Mouse (Mus musculus) G1E (cell line): Measurements from ENCODE around the gene Prrt3. TPM values are rescaled to one million over a fixed set of nuclear protein-coding genes. Genes with fewer than 3 reads are reported as not detected.

Source experiments
- ATAC-seq: 2 replicates; pipeline ENCODE4 v1.8.0; 2016; ENCODE audit warnings: mild to moderate bottlenecking; ENCODE audit not compliant: insufficient number of reproducible peaks, poor library complexity, low FRiP score, severe bottlenecking; ENCODE audit errors: extremely low read depth
- DNase-seq: peaks from one replicate; pipeline ENCODE4 v3.0.0; 2012; ENCODE audit warnings: low spot score
- H3K27me3 ChIP-seq: 2 replicates; pipeline ENCODE4 v1.6.1; 2012; ENCODE audit warnings: mild to moderate bottlenecking, low read length, inconsistent platforms; ENCODE audit not compliant: insufficient read depth
- H3K36me3 ChIP-seq: replicated peaks from 2 replicates; pipeline ENCODE3; 2012; ENCODE audit warnings: mild to moderate bottlenecking, inconsistent platforms
- H3K4me1 ChIP-seq: 2 replicates; pipeline ENCODE4 v1.6.1; 2012; ENCODE audit warnings: low read depth, low read length, inconsistent platforms, mixed read lengths; ENCODE audit not compliant: insufficient read depth
- H3K4me3 ChIP-seq: 2 replicates; pipeline ENCODE4 v1.5.1; 2012; ENCODE audit warnings: low read depth, mild to moderate bottlenecking, inconsistent platforms, low read length, moderate library complexity, mixed read lengths
- H3K9me3 ChIP-seq: replicated peaks from 2 replicates; pipeline ENCODE4 v1.6.1; 2012; ENCODE audit warnings: inconsistent platforms
- CTCF ChIP-seq: IDR thresholded peaks from 2 replicates; pipeline ENCODE4 v1.5.1; 2012; ENCODE audit warnings: low read depth, low read length, inconsistent platforms, mixed read lengths
- GATA1 ChIP-seq: IDR thresholded peaks from 2 replicates; pipeline ENCODE4 v1.6.1; 2012; ENCODE audit warnings: borderline replicate concordance, low read length, inconsistent platforms, mixed read lengths
- GATA2 ChIP-seq: IDR thresholded peaks from 2 replicates; pipeline ENCODE4 v1.6.1; 2012; ENCODE audit warnings: low read depth, low read length, inconsistent platforms, borderline replicate concordance
- POLR2AphosphoS5 ChIP-seq: IDR thresholded peaks from 2 replicates; pipeline ENCODE4 v1.6.1; 2012; ENCODE audit warnings: low read depth, low read length, inconsistent platforms; ENCODE audit not compliant: insufficient replicate concordance
- TAL1 ChIP-seq: conservative IDR thresholded peaks from 2 replicates; pipeline ENCODE4 v1.6.1; 2012; ENCODE audit warnings: low read depth, low read length, inconsistent platforms, mixed read lengths
- polyA plus RNA-seq: library from polyadenylated mRNA; stranded (reverse); fragments of >175 nt; gene quantifications from 2 replicates; pipeline ENCODE4 v1.2.3, GENCODE M21; 2012
- total RNA-seq, 2 experiments: library from RNA; stranded (forward) in 1 of 2; stranded (reverse) in 1 of 2; fragments of 200-1000 nt in 1 of 2; fragments of >200 nt in 1 of 2; fragmentation: Nextera tagmentation in 1 of 2; gene quantifications; 2 replicates each; pipeline ENCODE4 v1.2.3; 2014 to 2017

Gene Prrt3
- total and polyA plus RNA-seq, 3 experiments: under 0.01 TPM; not detected in 2

DNA sequence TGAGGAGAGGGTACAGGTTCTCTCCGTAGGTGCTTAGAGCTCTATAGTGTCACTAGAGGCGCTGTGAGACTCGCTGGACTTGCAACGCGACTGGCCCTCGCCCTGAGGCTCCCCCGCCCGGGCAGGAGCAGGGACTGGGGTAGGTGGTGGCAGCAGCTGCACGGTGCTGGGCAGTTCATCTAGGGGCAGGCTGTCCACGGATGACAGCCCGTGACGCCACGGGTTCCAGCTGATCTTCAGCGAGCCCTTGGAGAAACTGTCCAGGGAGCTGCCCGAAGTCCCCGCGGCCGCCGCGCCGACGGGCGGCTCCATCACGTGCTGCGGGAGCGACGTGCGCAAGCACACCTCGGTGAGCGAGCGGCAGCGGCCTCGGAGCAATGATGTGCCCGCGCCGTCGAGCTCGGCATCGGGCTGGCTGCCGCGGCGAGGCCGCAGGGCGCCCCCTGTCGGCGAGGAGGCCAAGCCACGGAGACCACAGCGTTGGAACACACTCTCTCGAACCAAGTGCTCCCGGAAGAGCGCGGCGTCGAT lies 7.4 kb downstream of the Prrt3 start:
- ATAC-seq (no peak), DNase-seq (no peak)
- Histone ChIP-seq H3K4me1 (peaks cover 5% of the 10 kb centered on the region), H3K36me3 (peaks cover 48% of the 10 kb centered on the region), H3K9me3 (peaks cover 7% of the 10 kb centered on the region), H3K4me3 (peak overlapping the region; percentile 11; the same call in 1 of the 2 replicates), H3K27me3 (peaks cover 30% of the 10 kb centered on the region)
- TF ChIP-seq POLR2AphosphoS5 (no peak), GATA2 (no peak), CTCF (no peak), TAL1 (no peak), GATA1 (no peak)

DNA sequence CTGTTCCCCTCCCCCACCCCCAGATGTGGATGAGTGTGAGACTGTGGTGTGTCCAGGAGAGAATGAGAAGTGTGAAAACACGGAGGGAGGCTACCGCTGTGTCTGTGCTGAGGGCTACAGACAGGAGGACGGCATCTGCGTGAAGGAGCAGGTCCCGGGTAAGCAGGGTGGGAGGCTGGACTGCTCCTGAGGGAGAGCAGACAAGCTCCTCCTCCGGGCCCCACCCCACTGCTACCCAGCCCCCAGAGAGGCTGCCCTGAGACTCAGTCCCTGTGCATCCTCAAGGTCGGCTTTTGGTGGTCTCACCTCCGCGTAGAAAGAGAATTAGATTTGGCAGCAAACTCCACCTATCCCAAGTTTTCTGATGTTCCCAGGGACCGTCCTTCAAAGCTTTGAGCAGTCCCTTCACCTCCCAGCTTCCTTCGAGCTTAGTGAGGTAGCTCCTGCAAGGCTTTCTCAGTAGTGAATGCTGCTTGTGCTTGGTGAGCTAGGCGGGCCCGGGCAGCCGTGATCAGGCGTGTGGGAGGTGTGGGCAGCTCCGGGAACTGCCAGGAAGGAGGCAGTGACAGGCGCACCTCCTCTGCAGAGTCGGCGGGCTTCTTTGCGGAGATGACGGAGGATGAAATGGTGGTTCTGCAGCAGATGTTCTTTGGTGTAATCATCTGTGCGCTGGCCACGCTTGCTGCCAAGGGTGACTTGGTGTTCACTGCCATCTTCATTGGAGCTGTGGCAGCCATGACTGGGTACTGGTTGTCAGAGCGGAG lies 9.4 kb downstream of the Prrt3 start:
- H3K4me1 ChIP-seq: peaks cover 12% of the 10 kb centered on the region
- DNase-seq (no peak), ATAC-seq (no peak)
- peaks cover 66% of the 10 kb centered on the region for H3K36me3 ChIP-seq
- H3K9me3 ChIP-seq: peaks cover 7% of the 10 kb centered on the region
- H3K4me3 ChIP-seq: no peak overlapping the region
- peaks cover 13% of the 10 kb centered on the region for H3K27me3 ChIP-seq
- no peak for TF ChIP-seq CTCF
- TF ChIP-seq TAL1: no peak
- no peak for TF ChIP-seq GATA2
- no peak for TF ChIP-seq POLR2AphosphoS5
- TF ChIP-seq GATA1: no peak

- Histone ChIP-seq H3K4me1 (peaks cover 30% of the 10 kb centered on the region), H3K27me3 (no peaks in the 10 kb centered on the region), H3K36me3 (peaks cover 80% of the 10 kb centered on the region), H3K4me3 (no peak overlapping the region), H3K9me3 (peaks cover 3% of the 10 kb centered on the region)
- ATAC-seq: no peak
- no peak for DNase-seq
- TF ChIP-seq GATA1: no peak
- no peak for TF ChIP-seq CTCF
- TF ChIP-seq TAL1: no peak
- TF ChIP-seq POLR2AphosphoS5: no peak
- no peak for TF ChIP-seq GATA2
These were observed 12.3 kb downstream of the Prrt3 start for GRCm38 (mm10) chr6:113489410-113489809.

DNA sequence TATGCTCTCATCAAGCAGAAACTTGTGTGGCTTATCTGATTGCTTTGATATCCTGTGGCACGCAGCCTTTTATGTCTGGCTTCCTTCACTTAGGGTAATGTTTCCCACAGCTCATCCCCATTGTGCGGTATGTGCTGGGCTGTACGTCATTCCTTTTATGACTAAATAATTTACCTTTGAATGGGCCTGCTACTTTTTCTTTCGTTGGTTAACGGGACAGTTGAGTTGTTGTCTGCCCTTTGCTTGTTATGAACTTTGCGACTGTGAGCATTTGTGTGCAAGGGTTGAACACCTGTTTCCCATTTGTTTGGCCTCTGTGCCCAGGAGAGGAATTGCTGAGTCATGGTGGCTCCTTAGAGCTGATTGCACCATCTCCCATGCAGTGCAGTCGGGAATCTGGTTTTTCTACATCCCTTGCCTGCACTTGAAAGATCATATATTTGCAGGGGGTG lies 14.6 kb downstream of the Prrt3 start:
- DNase-seq (no peak), ATAC-seq (no peak)
- Histone ChIP-seq H3K4me1 (peaks cover 48% of the 10 kb centered on the region), H3K4me3 (no peak overlapping the region), H3K27me3 (peaks cover 3% of the 10 kb centered on the region; the same call in 1 of the 2 replicates), H3K36me3 (peaks cover 63% of the 10 kb centered on the region), H3K9me3 (no peaks in the 10 kb centered on the region)
- no peak for TF ChIP-seq CTCF
- TF ChIP-seq GATA2: no peak

- no peaks in the 10 kb centered on the region for H3K9me3 ChIP-seq
- no peak for ATAC-seq
- TF ChIP-seq CTCF: no peak
- DNase-seq: peak; percentile 68
- H3K4me1 ChIP-seq: peaks cover 54% of the 10 kb centered on the region
- peaks cover 27% of the 10 kb centered on the region for H3K27me3 ChIP-seq
- H3K36me3 ChIP-seq: peaks cover 34% of the 10 kb centered on the region
- H3K4me3 ChIP-seq: peak overlapping the region; percentile 82
These were observed 18.0 kb downstream of the Prrt3 start for GRCm38 (mm10) chr6:113483729-113484128.

DNA sequence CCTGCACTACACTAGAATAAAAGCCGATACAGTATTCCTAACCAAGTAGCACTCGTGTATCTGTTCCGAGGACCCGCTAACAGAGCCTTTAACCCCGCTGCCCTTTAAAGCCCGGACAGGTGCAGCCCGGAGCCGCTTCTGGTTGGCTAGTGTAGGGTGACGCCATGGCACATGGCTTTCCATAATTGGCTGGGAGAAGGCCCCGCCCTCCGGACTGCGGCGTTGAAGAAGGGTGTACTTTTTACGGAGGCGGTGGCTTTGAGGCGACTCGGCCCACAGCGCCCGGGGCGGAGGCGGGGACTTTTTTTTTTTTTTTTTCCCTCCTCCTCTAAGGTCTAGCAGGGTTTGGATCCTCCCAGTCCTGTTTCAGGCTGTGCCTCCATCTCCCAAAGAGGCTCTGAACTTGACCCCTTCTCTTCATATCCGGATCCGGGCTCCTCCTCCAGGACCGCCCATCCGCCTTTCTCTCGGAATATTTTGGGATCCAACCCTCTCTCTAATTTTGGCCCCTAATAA lies 18.6 kb downstream of the Prrt3 start, which contains the start of gene Creld1:
Gene Creld1, plus strand, starts transcription at position 198 of the 516 bp plus-strand sequence.
- Histone ChIP-seq H3K36me3 (peaks cover 29% of the 10 kb centered on the region), H3K9me3 (no peaks in the 10 kb centered on the region), H3K4me1 (peaks cover 54% of the 10 kb centered on the region), H3K4me3 (peak within 1 kb of the TSS; percentile 82), H3K27me3 (peaks cover 28% of the 10 kb centered on the region)
- ATAC-seq (peak; percentile 98), DNase-seq (peak; percentile 99)
- TF ChIP-seq TAL1 (no peak), GATA2 (no peak), GATA1 (no peak), CTCF (no peak), POLR2AphosphoS5 (no peak)
